Mouse (Mus musculus) frontal cortex, postnatal 25 days (tissue): ENCODE data around the gene Tmcc3.

Experiments used
- DNase-seq, 2 experiments: peaks; one replicate each; pipeline ENCODE4 v3.0.0; 2022; ENCODE audit warnings: low spot score in 2 of 2

Gene Tmcc3

GRCm38 (mm10) chr10:94415950-94416844, 104.4 kb downstream of the Tmcc3 start:
- DNase-seq, result no peak

- no peak for DNase-seq
Measured at GRCm38 (mm10) chr10:94417643-94418042, 105.9 kb downstream of the Tmcc3 start.

- DNase-seq, result peak; percentile 20 to 50
Measured at GRCm38 (mm10) chr10:94426000-94426920, 114.5 kb downstream of the Tmcc3 start.

GRCm38 (mm10) chr10:94426921-94427270, 115.1 kb downstream of the Tmcc3 start:
- DNase-seq, result no peak

GRCm38 (mm10) chr10:94428186-94428942, 116.6 kb downstream of the Tmcc3 start:
- no peak for DNase-seq

- no peak for DNase-seq
Measured at GRCm38 (mm10) chr10:94430566-94430965, 118.8 kb downstream of the Tmcc3 start.

GRCm38 (mm10) chr10:94432933-94433332, 121.2 kb downstream of the Tmcc3 start:
- DNase-seq, result no peak

GRCm38 (mm10) chr10:94433901-94434300, 122.2 kb downstream of the Tmcc3 start:
- no peak for DNase-seq

- no peak for DNase-seq
Measured at GRCm38 (mm10) chr10:94442725-94443124, 131.0 kb downstream of the Tmcc3 start.

GRCm38 (mm10) chr10:94443453-94443852, 131.7 kb downstream of the Tmcc3 start:
- no peak for DNase-seq

GRCm38 (mm10) chr10:94445192-94445591, 133.4 kb downstream of the Tmcc3 start:
- no peak for DNase-seq

- DNase-seq, result no peak
Measured at GRCm38 (mm10) chr10:94446379-94447008, 134.7 kb downstream of the Tmcc3 start.

GRCm38 (mm10) chr10:94449676-94450075, 137.9 kb downstream of the Tmcc3 start:
- no peak for DNase-seq

- DNase-seq, result no peak
Measured at GRCm38 (mm10) chr10:94450781-94451180, 139.0 kb downstream of the Tmcc3 start.

GRCm38 (mm10) chr10:94457454-94457853, 145.7 kb downstream of the Tmcc3 start:
- no peak for DNase-seq

- DNase-seq, result no peak
Measured at GRCm38 (mm10) chr10:94458690-94459089, 146.9 kb downstream of the Tmcc3 start.

- no peak for DNase-seq
Measured at GRCm38 (mm10) chr10:94461378-94461777, 149.6 kb downstream of the Tmcc3 start.

GRCm38 (mm10) chr10:94461871-94462270, 150.1 kb downstream of the Tmcc3 start:
- DNase-seq, result no peak

GRCm38 (mm10) chr10:94462386-94463064, 150.8 kb downstream of the Tmcc3 start:
- no peak for DNase-seq

GRCm38 (mm10) chr10:94463410-94463809, 151.7 kb downstream of the Tmcc3 start:
- no peak for DNase-seq

GRCm38 (mm10) chr10:94465646-94466045, 153.9 kb downstream of the Tmcc3 start:
- no peak for DNase-seq
